Mouse (Mus musculus) neural tube, embryonic 13.5 days (tissue): Measurements from ENCODE around the gene Rps3a1. TPM values are rescaled to one million over a fixed set of nuclear protein-coding genes. Genes with fewer than 3 reads are reported as not detected.
A peak's percentile ranks its signal among the peaks of the same experiment; 100 is the strongest.

Source experiments
- ATAC-seq: fragments of 200-750 bp; cut with Nextera tagmentation; 2 replicates; pipeline ENCODE4 v1.8.0; 2017; ENCODE audit warnings: low read depth, mild to moderate bottlenecking, moderate TSS enrichment, moderate library complexity
- H3K27ac ChIP-seq: fragments of 300-500 bp; sonication (generic); replicated peaks from 2 replicates; pipeline ENCODE4 v1.5.1; 2015; ENCODE audit warnings: moderate library complexity, mild to moderate bottlenecking, inconsistent platforms
- H3K27me3 ChIP-seq: fragments of 300-500 bp; sonication (generic); 2 replicates; pipeline ENCODE4 v1.6.1; 2015; ENCODE audit warnings: mild to moderate bottlenecking, inconsistent platforms
- H3K36me3 ChIP-seq: fragments of 300-500 bp; sonication (generic); 2 replicates; pipeline ENCODE4 v1.6.1; 2015; ENCODE audit warnings: mild to moderate bottlenecking, inconsistent platforms
- H3K4me1 ChIP-seq: fragments of 300-500 bp; sonication (generic); replicated peaks from 2 replicates; pipeline ENCODE4 v1.6.1; 2015; ENCODE audit warnings: inconsistent platforms
- H3K4me2 ChIP-seq: fragments of 300-500 bp; sonication (generic); 2 replicates; pipeline ENCODE4 v1.6.1; 2015; ENCODE audit warnings: inconsistent platforms, mild to moderate bottlenecking, moderate library complexity
- H3K4me3 ChIP-seq: fragments of 300-500 bp; sonication (generic); 2 replicates; pipeline ENCODE4 v1.5.1; 2015; ENCODE audit warnings: mild to moderate bottlenecking, inconsistent platforms
- H3K9ac ChIP-seq: fragments of 300-500 bp; sonication (generic); 2 replicates; pipeline ENCODE4 v1.6.1; 2015; ENCODE audit warnings: moderate library complexity, mild to moderate bottlenecking, inconsistent platforms
- H3K9me3 ChIP-seq: fragments of 300-500 bp; sonication (generic); 2 replicates; pipeline ENCODE4 v1.6.1; 2016; ENCODE audit warnings: inconsistent platforms
- WGBS: fragments of 180-500 bp; shearing (Covaris S2); methylation state at CpG from one replicate; pipeline ENCODE4 v1.1.7; 2015; 5-methylcytosine and 5-hydroxymethylcytosine counted together
- polyA plus RNA-seq: library from polyadenylated mRNA; unstranded; fragments of >200 nt; fragmentation: Nextera tagmentation; extraction: Ambion mirVana; gene quantifications from 2 replicates; pipeline ENCODE4 v1.2.1, GENCODE M21; 2015

Gene Rps3a1
- polyA plus RNA-seq, 1 experiment from 2014 or later, result 746 TPM

DNA sequence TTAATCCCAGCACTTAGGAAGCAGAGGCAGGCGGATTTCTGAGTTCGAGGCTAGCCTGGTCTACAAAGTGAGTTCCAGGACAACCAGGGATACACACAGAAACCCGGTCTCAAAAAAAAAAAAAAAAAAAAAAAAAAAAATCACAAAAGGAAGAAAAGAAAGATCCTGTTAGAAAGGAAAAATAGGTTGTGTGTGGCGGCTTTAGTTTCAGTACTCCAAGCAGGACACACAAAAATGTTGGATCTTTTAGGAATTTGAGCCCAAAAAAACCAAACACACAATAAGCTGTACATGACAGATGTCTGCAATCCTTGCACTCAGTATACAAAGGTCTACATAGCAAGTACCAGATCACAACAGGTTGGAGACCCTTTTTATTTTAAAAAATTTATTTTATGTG is 2.8 kb downstream of the Rps3a1 start:
- 95% methylated on average over 4 of the region's 4 CpGs for WGBS
- no peak overlapping the region for H3K4me2 ChIP-seq
- H3K9ac ChIP-seq, result no peak overlapping the region
- H3K4me1 ChIP-seq, result peaks cover 26% of the 10 kb centered on the region
- no peaks in the 10 kb centered on the region for H3K9me3 ChIP-seq
- H3K27ac ChIP-seq, result no peak overlapping the region
- H3K4me3 ChIP-seq, result no peak overlapping the region
- no peaks in the 10 kb centered on the region for H3K27me3 ChIP-seq
- no peak for ATAC-seq
- peaks cover 64% of the 10 kb centered on the region for H3K36me3 ChIP-seq

DNA sequence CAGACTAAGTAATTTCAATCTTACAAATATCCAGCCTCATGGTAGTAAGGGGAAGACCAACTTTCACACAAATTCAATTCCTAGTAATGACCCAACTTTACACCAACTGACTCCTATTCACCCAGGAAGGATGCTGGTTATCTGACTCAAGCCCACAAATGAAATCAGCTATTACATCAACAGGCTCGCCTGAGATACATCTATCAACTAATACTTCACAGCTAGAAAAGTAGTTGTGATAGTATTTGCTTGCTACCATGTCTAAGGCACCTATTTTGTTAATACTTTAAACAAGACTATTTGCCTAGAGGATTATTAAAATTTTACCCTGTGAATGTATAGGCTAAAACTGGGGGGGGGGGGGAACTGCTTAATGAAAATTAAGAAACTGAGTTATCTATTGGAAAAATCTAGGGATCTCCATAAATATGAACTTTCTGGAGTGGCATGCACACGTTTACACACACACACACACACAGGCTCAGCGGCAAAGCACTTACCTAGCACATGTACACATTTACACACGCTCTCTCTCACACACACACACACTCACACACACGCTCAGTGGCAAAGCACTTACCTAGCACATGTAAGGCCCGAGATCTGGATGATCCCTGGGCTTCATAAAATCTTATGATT is 5.4 kb downstream of the Rps3a1 start:
- Histone ChIP-seq H3K36me3 (peaks cover 65% of the 10 kb centered on the region), H3K4me2 (no peak overlapping the region), H3K4me3 (no peak overlapping the region), H3K27ac (no peak overlapping the region), H3K4me1 (peaks cover 21% of the 10 kb centered on the region), H3K27me3 (no peaks in the 10 kb centered on the region), H3K9ac (no peak overlapping the region), H3K9me3 (no peaks in the 10 kb centered on the region)
- ATAC-seq, result no peak
- WGBS, result 93% methylated on average over 6 of the region's 6 CpGs

DNA sequence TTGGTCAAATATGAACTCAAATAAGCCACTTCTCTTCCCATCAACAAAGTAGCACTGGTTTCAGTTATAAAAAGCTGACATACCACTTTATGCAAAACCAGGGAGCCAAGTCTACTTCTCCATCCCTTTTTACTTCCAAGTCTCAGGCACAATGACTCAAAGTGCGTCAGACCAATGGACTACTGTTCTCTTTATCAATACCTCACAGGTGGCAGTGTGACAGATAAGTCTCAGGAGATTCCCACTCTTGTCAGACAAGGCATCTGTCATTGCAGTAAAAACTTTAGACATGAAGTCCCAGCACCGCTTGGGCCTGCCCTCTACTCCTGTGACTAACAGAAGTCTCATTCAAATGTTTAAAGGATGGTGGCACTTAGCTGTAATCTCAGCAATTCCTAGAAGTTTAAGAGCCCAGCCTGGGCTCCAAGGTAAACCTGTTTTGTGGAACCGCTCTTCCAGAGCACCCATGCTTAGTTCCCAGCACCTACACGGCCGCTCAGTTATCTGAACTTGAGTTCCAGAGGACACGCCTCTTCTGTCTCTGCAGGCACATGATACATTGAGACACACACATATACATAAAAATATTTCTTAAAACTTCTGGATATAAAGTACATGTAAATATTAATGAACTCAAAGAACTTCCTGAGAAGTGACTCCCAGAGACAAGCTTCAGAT is 6.5 kb downstream of the Rps3a1 start:
- H3K9ac ChIP-seq, result no peak overlapping the region
- H3K27me3 ChIP-seq, result no peaks in the 10 kb centered on the region
- 0 out of 2 replicates have a peak, but pooled peaks have one; percentile 22 for ATAC-seq
- no peak overlapping the region for H3K4me2 ChIP-seq
- H3K4me1 ChIP-seq, result peaks cover 13% of the 10 kb centered on the region
- 86% methylated on average over 6 of the region's 6 CpGs for WGBS
- H3K36me3 ChIP-seq, result peaks cover 65% of the 10 kb centered on the region
- no peak overlapping the region for H3K4me3 ChIP-seq
- H3K9me3 ChIP-seq, result no peaks in the 10 kb centered on the region
- no peak overlapping the region for H3K27ac ChIP-seq

DNA sequence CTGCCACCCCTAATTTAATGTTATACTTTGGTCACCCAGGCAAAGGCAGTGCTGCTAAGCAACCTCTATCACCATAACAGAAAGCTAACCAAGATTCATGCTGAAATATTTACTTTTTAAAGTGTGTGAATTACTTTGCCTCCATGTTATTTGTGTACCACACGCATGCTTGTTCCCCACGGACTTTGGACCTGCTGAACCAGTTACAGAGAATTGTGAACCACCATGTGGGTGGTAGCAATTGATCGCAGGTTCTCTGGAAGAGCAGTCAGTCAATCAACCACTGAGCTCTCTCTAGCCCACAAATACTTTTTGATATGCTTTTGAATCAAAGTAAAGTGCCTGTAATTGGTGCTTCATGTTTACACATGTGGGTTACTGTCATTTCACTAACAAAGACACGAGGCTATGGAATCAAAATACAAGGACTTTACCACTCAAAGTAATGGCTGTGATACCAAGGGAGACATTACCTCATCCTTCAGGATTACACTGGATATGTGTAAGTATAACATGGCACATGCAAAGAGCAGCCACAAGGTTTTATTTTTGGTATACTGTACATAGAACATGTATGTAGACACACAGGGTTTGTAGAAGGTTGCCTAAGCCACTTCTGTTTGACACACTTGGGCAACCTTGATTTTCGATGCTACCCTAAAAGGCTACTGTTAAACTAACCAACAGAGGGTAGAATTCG is 7.4 kb downstream of the Rps3a1 start:
- H3K36me3 ChIP-seq, result peaks cover 56% of the 10 kb centered on the region
- no peak overlapping the region for H3K4me2 ChIP-seq
- H3K4me3 ChIP-seq, result no peak overlapping the region
- no peaks in the 10 kb centered on the region for H3K9me3 ChIP-seq
- 89% methylated on average over 6 of the region's 6 CpGs for WGBS
- no peak overlapping the region for H3K9ac ChIP-seq
- ATAC-seq, result no peak
- no peak overlapping the region for H3K27ac ChIP-seq
- peaks cover 4% of the 10 kb centered on the region; the same call in 1 of the 2 replicates for H3K4me1 ChIP-seq
- H3K27me3 ChIP-seq, result no peaks in the 10 kb centered on the region

DNA sequence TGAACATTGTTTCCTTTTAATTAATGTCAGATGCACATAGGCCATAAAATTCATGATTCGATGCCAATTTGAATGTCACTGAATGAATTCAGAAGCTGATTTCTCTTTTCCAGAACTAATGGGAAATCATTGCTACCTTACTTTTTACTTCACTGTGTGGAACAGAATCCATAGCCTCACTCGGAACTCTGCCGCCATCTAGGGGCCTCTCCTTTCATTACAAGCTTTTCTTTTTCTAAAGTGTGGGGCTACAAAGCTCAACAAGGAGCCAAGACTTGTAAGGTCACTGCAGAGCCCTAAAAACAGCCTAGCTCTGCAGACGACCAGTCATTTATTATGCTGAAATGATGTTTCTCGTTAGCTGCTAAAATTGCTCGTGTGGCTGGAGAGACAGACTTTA is 12.7 kb downstream of the Rps3a1 start:
- no peaks in the 10 kb centered on the region for H3K27me3 ChIP-seq
- no peaks in the 10 kb centered on the region for H3K9me3 ChIP-seq
- H3K4me3 ChIP-seq, result no peak overlapping the region
- H3K4me2 ChIP-seq, result no peak overlapping the region
- H3K4me1 ChIP-seq, result no peaks in the 10 kb centered on the region
- H3K27ac ChIP-seq, result no peak overlapping the region
- no peak overlapping the region for H3K9ac ChIP-seq
- 12% methylated on average over 6 of the region's 6 CpGs for WGBS
- peaks cover 2% of the 10 kb centered on the region; the same call in 1 of the 2 replicates for H3K36me3 ChIP-seq
- peak; percentile 47; the same call in 1 of the 2 replicates for ATAC-seq

DNA sequence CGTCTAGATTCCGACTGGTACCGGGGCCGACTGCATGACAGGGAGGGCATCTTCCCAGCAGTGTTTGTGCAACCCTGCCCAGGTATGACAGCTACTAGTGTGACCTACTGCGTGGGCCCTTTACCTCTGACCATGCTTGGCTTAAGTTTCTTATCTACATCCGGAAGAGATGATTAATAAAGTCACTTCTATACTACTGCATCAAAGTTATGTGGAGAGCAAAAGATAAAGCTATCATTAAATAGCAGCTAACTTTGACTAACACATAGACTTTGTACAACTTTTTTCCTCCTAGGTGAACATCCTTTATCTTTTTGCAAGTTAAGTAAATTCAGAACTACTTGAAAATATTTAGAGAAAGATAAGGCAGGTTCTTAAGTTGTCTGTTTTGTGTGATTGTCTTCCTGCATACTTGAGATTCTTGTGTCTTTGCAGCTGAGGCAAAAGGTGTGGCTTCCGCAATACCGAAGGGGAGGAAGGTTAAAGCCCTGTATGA is 19.2 kb downstream of the Rps3a1 start:
- H3K27ac ChIP-seq, result no peak overlapping the region
- 94% methylated on average over 8 of the region's 8 CpGs for WGBS
- no peaks in the 10 kb centered on the region for H3K9me3 ChIP-seq
- no peak overlapping the region for H3K9ac ChIP-seq
- ATAC-seq, result no peak
- H3K36me3 ChIP-seq, result 0 out of 2 replicates have a peak, but pooled peaks cover 8% of the 10 kb centered on the region
- H3K4me2 ChIP-seq, result no peak overlapping the region
- peaks cover 13% of the 10 kb centered on the region for H3K4me1 ChIP-seq
- H3K27me3 ChIP-seq, result no peaks in the 10 kb centered on the region
- no peak overlapping the region for H3K4me3 ChIP-seq

DNA sequence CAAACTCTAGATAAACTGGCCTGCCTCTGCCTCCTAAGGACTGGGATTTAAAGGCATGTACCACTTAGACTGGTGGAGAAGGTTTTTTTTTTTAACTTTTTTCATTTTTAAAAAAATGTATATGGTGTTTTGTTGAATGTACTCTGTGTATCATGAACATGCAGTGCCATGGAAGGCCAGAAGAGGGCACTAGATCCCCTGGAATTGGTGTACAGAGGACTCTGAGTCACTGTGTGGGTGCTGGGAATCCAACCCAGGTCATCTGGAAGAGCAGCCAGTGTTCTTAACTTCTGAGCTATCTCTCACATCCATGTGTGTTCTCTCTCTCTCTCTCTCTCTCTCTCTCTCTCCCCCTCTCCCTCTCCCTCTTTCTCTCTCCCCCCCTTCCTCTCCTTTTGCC is 20.3 kb downstream of the Rps3a1 start:
- Histone ChIP-seq H3K4me1 (peaks cover 13% of the 10 kb centered on the region), H3K36me3 (0 out of 2 replicates have a peak, but pooled peaks cover 8% of the 10 kb centered on the region), H3K27ac (no peak overlapping the region), H3K9ac (no peak overlapping the region), H3K4me2 (no peak overlapping the region), H3K27me3 (no peaks in the 10 kb centered on the region), H3K9me3 (no peaks in the 10 kb centered on the region), H3K4me3 (no peak overlapping the region)
- ATAC-seq, result no peak

DNA sequence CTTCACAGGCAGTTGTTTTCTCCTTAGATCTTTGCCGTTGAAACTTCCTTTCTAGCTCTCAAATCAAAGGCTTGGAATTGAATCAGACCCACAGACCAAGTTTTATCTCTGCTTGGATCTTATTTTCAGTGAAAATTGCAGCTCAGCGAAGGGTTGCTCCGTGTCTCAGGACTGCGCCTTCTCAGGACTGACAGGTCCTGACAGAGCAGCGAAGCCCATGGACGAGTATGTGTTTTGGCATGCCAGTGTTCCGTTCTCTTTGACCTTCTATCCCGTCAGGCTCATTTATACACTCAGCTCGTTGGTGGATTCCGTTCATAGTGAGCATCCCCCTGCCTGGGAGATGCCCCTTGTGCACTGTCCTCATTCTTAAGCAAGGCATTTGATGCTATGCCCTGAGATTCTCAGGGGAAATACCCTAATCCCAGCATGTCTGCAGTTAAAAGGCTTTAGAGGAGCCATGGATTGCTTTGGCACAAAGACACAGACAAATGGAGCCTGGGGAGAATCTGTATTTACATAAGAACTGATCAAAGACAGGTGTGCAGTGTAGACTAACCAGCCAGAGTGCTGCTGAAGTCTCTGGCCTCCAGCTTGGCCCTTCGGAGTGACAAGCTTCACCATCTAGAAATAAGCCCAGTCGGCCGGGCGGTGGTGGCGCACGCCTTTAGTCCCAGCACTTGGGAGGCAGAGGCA is 23.1 kb downstream of the Rps3a1 start:
- H3K9ac ChIP-seq, result peak overlapping the region; percentile 43; the same call in 1 of the 2 replicates
- peak overlapping the region; percentile 54; the same call in 1 of the 2 replicates for H3K27ac ChIP-seq
- H3K27me3 ChIP-seq, result no peaks in the 10 kb centered on the region
- no peak overlapping the region for H3K4me3 ChIP-seq
- H3K4me1 ChIP-seq, result peaks cover 21% of the 10 kb centered on the region
- H3K36me3 ChIP-seq, result peaks cover 15% of the 10 kb centered on the region; the same call in 1 of the 2 replicates
- ATAC-seq, result no peak
- H3K9me3 ChIP-seq, result peaks cover 5% of the 10 kb centered on the region; the same call in 1 of the 2 replicates
- H3K4me2 ChIP-seq, result no peak overlapping the region
- WGBS, result 52% methylated on average over 16 of the region's 16 CpGs

DNA sequence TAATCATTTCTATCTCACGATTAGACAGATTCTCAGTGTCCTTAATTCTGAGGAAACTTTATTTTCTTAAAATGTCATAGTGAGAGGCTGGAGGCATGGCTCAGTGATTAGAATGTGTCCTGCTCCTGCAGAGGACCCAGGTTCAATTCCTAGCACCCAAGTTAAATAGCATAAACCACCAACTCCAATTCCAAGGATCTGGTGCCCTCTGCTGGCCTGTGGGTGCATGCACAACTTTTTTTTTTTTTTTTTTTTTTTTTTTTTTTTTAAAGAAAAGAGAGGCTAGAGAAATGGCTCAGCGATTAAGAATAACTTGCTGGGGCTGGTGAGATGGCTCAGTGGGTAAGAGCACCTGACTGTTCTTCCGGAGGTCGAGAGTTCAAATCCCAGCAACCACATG is 25.6 kb downstream of the Rps3a1 start:
- H3K4me3 ChIP-seq, result no peak overlapping the region
- no peak overlapping the region for H3K9ac ChIP-seq
- WGBS, result 98% methylated on average over 4 of the region's 4 CpGs
- H3K27me3 ChIP-seq, result no peaks in the 10 kb centered on the region
- H3K27ac ChIP-seq, result no peak overlapping the region
- H3K4me2 ChIP-seq, result no peak overlapping the region
- ATAC-seq, result no peak
- H3K9me3 ChIP-seq, result peaks cover 5% of the 10 kb centered on the region; the same call in 1 of the 2 replicates
- peaks cover 23% of the 10 kb centered on the region for H3K4me1 ChIP-seq
- peaks cover 10% of the 10 kb centered on the region; the same call in 1 of the 2 replicates for H3K36me3 ChIP-seq

DNA sequence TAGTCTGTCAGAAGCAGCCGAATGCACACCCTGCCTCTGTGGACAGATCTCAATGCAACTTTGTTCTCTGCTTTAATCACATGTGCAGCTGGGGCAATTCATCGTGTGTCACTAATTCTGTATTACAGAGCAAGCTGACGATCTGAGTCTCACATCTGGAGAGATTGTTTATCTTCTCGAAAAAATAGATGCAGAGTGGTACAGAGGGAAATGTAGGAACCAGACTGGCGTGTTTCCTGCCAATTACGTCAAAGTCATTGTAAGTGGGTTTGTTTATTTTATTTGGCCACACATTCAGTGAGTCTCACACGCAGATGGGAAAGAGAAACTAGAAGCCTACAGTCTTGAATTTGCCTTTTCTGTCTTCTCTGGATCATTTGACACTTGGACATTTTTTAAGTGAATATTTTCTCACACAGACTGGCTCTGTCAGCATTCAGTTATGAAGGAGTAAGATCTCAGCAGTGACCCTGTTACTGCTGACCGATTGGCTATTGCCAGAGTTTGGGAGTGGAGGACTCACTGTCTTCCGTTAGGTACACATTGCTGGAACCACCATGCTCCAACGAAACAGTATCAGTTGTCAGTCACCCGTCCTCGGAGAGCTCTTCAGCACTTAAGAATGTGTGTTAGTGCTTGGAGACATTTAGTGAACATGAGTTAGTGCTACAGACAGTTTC is 27.7 kb downstream of the Rps3a1 start:
- Histone ChIP-seq H3K27ac (peak overlapping the region; percentile 35), H3K9me3 (peaks cover 5% of the 10 kb centered on the region; the same call in 1 of the 2 replicates), H3K27me3 (no peaks in the 10 kb centered on the region), H3K4me2 (no peak overlapping the region), H3K4me1 (peaks cover 27% of the 10 kb centered on the region), H3K36me3 (peaks cover 7% of the 10 kb centered on the region; the same call in 1 of the 2 replicates), H3K9ac (no peak overlapping the region), H3K4me3 (no peak overlapping the region)
- 59% methylated on average over 12 of the region's 12 CpGs for WGBS
- no peak for ATAC-seq

DNA sequence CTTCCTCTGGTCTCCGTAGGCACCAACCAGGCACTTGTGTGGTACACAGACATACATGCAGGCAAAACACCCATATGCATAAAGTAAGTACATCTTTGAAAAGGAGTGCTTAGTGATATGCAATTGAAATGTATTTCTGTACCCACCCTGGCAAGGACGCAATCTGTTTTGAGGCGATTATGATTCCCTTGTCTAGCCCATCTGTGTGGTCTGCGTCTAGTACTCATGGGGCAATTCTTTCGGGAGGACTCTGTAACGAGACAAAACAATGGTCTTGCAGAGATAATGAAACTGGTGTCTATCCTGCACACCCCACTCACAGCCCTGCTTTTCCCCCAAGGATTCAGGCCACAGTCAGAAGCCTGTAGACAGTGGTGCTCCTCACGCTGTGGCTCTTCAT is 29.7 kb downstream of the Rps3a1 start:
- H3K4me2 ChIP-seq, result no peak overlapping the region
- WGBS, result 60% methylated on average over 7 of the region's 7 CpGs
- H3K9me3 ChIP-seq, result peaks cover 5% of the 10 kb centered on the region; the same call in 1 of the 2 replicates
- peaks cover 7% of the 10 kb centered on the region; the same call in 1 of the 2 replicates for H3K36me3 ChIP-seq
- no peak for ATAC-seq
- no peak overlapping the region for H3K9ac ChIP-seq
- peaks cover 14% of the 10 kb centered on the region for H3K4me1 ChIP-seq
- no peak overlapping the region for H3K4me3 ChIP-seq
- peak overlapping the region; percentile 33; the same call in 1 of the 2 replicates for H3K27ac ChIP-seq
- no peaks in the 10 kb centered on the region for H3K27me3 ChIP-seq
